Mouse (Mus musculus): ENCODE data around the gene Hepacam. TPM values are rescaled to one million over a fixed set of nuclear protein-coding genes. Genes with fewer than 3 reads are reported as not detected.

Hepacam gene
- 2.0 and 2.9 TPM in 2 replicates for polyA plus RNA-seq (2012; rRNA removed)

DNA sequence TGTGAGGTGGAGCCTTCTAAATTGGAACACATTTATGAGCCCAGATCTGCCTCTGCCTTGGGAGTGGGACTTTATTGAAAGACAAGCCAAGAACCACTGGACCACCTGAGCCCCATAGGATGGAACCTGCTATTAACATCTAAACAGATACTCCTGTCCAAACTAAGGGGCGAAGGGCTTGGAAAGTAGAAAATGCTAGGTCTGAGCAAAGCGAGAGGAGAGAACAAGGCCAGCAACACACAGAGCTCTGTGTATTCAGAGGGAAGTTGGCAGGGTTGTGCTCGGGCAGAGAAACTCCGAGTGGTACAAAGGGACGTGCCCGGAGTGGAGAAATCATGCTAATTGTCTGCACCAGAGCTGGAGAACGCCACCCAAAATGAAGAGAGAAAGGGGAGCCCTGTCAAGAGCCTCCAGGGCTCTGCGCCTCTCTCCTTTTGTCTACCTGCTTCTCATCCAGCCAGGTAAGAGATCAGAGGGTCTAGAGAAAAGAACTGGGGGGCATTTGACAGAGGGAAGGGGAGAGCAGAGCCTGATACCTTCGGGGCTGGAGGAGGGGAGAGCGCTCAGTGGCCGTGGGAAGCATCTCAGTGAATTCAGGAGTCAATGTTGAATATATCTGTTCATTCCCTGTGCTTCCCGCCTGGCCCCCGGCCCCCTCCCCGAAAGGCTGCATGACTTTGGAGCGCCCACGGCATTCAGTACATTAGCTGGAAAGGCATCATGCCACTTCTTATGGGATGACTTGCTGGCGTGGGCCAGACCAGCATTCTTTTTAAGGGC is at the start of gene Hepacam:
TSS of gene Hepacam (plus strand) at position 51 of the 780 bp plus-strand sequence.
- TF ChIP-seq CTCF (IDR thresholded peaks at IDR 0.05; ENCODE audit: insufficient read depth, low read length) (no peak), POLR2A (IDR thresholded peaks at IDR 0.05; ENCODE audit: borderline replicate concordance, extremely low read depth, low read depth, low read length) (no peak)
- Histone ChIP-seq H3K4me3 (replicated peaks; ENCODE audit: extremely low read depth, low read depth, low read length) (no peak within 1 kb of the TSS), H3K4me1 (ENCODE audit: control insufficient read depth, insufficient read depth, low read length) (peaks cover 9% of the 10 kb centered on the region)
- WGBS, result 81% methylated on average over 17 of the region's 17 CpGs
- DNase-seq, result no peak

DNA sequence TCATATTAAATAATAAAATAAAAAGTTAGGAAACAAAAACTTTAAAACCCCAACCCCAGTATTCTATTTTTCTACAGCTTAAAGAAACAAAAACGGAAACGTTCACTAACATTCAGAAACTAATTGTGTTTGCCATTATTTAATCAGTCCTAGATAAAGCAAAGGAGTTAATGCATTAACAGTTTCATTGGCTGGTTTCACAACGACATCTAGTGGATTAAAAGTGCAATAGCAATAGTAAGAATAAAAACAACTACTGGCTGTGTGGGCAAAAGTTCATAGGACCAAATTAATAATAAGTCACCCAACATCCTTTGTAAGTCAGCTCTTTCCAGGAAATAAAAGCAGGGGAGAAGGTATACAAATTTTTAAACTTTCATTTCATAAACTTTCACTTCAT is 37.7 kb upstream of the Hepacam start:
- TF ChIP-seq POLR2A (IDR thresholded peaks at IDR 0.05; ENCODE audit: borderline replicate concordance, extremely low read depth, low read depth, low read length), result no peak
- peak; percentile 48; the same call in 1 of the 2 replicates for TF ChIP-seq CTCF (IDR thresholded peaks at IDR 0.05; ENCODE audit: insufficient read depth, low read length)
- Histone ChIP-seq H3K4me3 (replicated peaks; ENCODE audit: extremely low read depth, low read depth, low read length) (no peak overlapping the region), H3K4me1 (ENCODE audit: control insufficient read depth, insufficient read depth, low read length) (no peaks in the 10 kb centered on the region)
- WGBS, result 34% methylated on average over 3 of the region's 3 CpGs
- no peak for DNase-seq

DNA sequence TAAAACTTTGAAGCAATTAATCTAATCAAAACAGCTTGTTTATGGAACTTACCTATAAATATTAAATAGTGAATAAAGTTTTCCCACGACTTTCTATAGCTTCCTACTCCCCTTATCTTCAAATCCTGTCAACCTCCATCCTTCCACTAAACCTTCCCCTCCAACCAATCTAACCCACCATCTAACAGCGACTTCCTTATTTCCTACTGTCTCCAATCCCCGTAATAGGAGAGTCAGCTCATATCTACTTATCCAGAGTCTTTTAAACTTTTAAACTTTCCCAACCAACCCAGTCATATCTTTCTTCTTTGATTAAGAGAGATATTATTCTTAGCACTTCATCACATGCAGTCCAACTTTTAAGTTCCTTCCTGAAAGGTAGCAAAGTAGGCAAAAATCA is 21.7 kb upstream of the Hepacam start:
- DNase-seq, result no peak
- WGBS, result 73% methylated on average over 3 of the region's 3 CpGs
- Histone ChIP-seq H3K4me3 (replicated peaks; ENCODE audit: extremely low read depth, low read depth, low read length) (no peak overlapping the region), H3K4me1 (ENCODE audit: control insufficient read depth, insufficient read depth, low read length) (peaks cover 6% of the 10 kb centered on the region)
- TF ChIP-seq POLR2A (IDR thresholded peaks at IDR 0.05; ENCODE audit: borderline replicate concordance, extremely low read depth, low read depth, low read length) (no peak), CTCF (IDR thresholded peaks at IDR 0.05; ENCODE audit: insufficient read depth, low read length) (no peak)

DNA sequence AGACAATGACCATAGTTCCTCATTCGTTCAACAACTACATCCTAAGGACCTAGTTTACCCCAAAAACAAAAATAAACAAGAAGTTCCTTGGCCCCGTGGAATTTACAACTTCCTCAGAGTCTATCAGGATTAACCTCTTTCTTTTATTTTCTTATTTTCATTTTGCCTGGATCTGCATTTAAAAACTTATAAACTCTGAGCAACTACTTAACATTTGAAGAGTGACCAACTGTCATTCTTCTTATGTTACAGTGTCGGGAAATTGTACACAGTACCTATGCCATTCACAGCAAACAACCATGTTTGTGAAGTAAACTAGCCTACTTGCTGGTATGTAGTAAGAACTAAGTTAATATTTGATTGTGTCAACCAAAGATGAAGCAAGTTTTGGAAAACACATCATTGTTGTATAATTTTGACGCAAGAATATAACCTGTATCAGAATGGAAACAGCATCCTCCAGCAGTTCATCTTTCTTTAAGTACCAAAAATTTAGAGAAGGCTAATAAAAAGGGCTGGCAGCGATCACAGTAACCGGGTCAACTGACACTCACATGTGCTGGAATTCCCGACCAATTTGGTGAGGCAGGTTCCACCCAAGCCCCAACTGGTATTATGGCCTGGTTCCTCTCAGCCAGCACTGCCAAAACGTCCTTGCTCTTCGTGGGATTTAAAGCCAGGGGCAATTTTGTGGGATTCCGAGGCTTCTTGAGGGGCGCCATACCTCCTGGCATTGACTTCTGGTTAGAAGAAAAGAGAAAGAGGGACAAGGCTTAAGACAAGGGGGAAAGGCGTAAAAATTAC is 19.8 kb upstream of the Hepacam start:
- H3K4me3 ChIP-seq (replicated peaks; ENCODE audit: extremely low read depth, low read depth, low read length), result peak overlapping the region; percentile 55
- WGBS, result 12% methylated on average over 12 of the region's 12 CpGs
- no peak for TF ChIP-seq CTCF (IDR thresholded peaks at IDR 0.05; ENCODE audit: insufficient read depth, low read length)
- TF ChIP-seq POLR2A (IDR thresholded peaks at IDR 0.05; ENCODE audit: borderline replicate concordance, extremely low read depth, low read depth, low read length), result no peak
- no peak for DNase-seq
- H3K4me1 ChIP-seq (ENCODE audit: control insufficient read depth, insufficient read depth, low read length), result peaks cover 6% of the 10 kb centered on the region

DNA sequence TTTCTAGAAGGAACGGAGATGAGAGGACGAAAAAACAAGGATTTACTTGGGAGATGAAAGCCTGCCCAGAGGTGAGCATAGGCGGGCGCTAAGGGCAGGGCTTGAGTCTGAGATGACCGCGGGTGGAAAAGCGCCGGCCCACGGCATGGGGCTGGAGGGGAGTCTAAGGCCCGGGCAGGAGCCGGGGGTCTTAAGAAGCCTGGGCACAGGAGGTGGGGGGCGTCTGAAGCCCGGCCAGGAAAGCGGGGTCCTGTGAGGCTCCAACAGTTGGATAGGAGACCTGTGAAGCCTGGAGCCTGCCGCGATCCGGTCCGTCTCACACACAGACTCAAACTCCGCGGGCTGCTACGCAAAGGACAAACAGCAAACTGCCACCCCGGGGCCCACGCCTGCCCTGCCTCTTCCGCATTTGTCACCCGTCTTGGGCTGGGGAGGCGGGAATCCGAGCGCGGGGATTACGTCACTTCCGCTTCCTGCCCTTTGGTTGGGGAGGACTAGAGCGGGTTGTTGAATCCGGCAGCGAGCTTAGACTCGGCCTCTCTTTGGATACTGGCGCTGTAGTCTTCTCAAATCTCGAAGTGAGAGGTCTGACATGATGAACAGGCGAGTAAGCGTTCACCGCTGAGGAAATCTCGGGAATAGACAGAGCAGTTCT is 19.0 kb upstream of the Hepacam start, which contains the start of gene Ccdc15:
TSS of gene Ccdc15 (minus strand) at position 445 of the 655 bp plus-strand sequence.
- peak; percentile 97 for DNase-seq
- WGBS, result under 1% methylated on average over 41 of the region's 41 CpGs
- peak within 1 kb of the TSS; percentile 77 for H3K4me3 ChIP-seq (replicated peaks; ENCODE audit: extremely low read depth, low read depth, low read length)
- H3K4me1 ChIP-seq (ENCODE audit: control insufficient read depth, insufficient read depth, low read length), result peaks cover 6% of the 10 kb centered on the region
- TF ChIP-seq CTCF (IDR thresholded peaks at IDR 0.05; ENCODE audit: insufficient read depth, low read length) (no peak), POLR2A (IDR thresholded peaks at IDR 0.05; ENCODE audit: borderline replicate concordance, extremely low read depth, low read depth, low read length) (peak; percentile 98)

DNA sequence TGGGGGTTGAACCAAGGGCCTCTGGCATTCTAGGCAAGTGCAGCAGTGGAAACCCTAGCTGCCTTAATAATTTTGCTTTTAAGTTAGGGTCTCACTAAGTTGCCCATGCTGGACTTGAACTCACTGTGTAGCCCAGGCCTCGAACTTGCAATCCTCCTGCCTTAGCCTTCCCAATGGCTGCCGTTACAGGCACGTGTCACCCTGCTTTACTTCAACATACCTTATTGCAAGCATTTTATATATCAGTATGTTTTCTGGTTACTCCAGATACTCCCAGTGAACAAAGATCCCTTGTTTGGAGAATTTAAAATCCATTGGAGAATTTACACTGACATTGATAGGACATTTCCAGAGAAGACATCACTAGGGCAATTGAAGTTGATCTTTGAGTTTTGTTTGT is 18.1 kb upstream of the Hepacam start:
- Histone ChIP-seq H3K4me3 (replicated peaks; ENCODE audit: extremely low read depth, low read depth, low read length) (no peak overlapping the region), H3K4me1 (ENCODE audit: control insufficient read depth, insufficient read depth, low read length) (peaks cover 6% of the 10 kb centered on the region)
- DNase-seq, result no peak
- TF ChIP-seq POLR2A (IDR thresholded peaks at IDR 0.05; ENCODE audit: borderline replicate concordance, extremely low read depth, low read depth, low read length), result no peak
- no peak for TF ChIP-seq CTCF (IDR thresholded peaks at IDR 0.05; ENCODE audit: insufficient read depth, low read length)
- WGBS, result 95% methylated on average over 3 of the region's 3 CpGs

DNA sequence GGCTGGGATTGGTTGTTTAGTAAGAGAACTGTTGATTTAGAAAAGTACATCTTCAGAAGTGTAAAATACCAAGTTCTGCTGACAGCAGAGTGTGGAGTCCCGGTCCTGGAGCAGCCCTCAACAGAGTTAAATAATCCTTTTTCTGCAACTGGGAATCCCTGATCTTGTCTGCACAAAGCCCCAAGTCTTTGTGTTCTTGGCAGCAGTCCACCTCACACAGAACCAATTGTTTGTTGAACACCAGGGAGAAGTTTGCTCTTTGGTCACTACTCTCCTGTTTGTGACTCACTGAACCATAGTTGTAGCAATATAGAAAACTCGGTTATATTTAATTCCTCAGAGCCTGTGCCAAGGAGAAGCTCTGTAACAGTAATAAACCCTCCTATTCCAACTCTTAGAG is 15.9 kb upstream of the Hepacam start:
- TF ChIP-seq POLR2A (IDR thresholded peaks at IDR 0.05; ENCODE audit: borderline replicate concordance, extremely low read depth, low read depth, low read length) (no peak), CTCF (IDR thresholded peaks at IDR 0.05; ENCODE audit: insufficient read depth, low read length) (no peak)
- 43% methylated on average over 2 of the region's 2 CpGs for WGBS
- Histone ChIP-seq H3K4me1 (ENCODE audit: control insufficient read depth, insufficient read depth, low read length) (peaks cover 6% of the 10 kb centered on the region), H3K4me3 (replicated peaks; ENCODE audit: extremely low read depth, low read depth, low read length) (no peak overlapping the region)
- DNase-seq, result no peak

DNA sequence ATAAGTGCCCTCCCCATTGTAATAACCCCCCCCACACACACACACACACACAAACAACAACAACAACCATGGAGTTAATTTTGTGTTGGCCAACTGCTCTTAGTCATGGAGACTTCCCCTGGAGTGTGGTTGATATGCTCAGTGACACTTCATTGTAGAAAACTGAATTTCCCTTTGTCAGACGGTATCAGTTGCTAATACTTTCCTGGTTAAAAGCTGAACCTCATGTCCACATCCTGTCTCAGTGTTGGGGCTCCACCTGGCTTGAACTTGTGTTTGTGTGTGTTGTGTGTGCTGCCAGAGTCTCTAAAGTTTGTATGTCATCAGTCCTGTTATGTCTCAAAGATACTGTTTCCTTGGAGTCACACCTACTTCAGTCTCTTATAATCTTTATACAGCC is 12.7 kb upstream of the Hepacam start:
- 43% methylated on average over 1 of the region's 1 CpGs for WGBS
- no peak overlapping the region for H3K4me3 ChIP-seq (replicated peaks; ENCODE audit: extremely low read depth, low read depth, low read length)
- TF ChIP-seq CTCF (IDR thresholded peaks at IDR 0.05; ENCODE audit: insufficient read depth, low read length) (no peak), POLR2A (IDR thresholded peaks at IDR 0.05; ENCODE audit: borderline replicate concordance, extremely low read depth, low read depth, low read length) (no peak)
- DNase-seq, result no peak
- 0 out of 2 replicates have a peak, but pooled peaks cover 4% of the 10 kb centered on the region for H3K4me1 ChIP-seq (ENCODE audit: control insufficient read depth, insufficient read depth, low read length)

DNA sequence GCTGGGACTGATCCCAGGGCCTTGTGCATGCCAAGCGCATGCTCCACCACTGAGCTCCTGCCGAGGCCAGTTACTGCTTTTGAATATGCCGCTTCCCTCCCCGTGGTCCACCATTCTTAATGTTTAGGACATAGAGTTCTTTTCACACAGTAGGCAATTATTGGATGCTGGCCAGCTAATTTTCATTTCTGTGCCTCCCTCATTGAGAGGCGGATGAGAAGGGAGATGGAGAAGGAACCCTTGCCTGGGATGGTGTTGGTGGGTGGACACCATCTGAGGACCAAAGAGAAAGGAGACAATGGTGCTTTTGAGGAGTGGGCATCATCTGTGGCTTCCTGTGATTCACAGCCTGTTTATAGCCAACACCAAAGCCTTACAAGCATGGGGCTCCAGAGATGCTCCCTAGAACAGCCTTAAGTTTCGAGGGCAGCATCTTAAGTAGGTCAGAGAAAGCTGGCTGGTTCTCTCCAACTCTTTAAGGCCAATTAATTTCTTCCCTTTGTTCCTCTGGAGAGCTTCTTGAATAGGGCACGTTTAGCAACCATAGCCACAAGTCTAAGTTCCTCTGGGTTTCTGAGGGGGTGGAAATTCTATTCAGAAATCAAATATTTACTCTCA is 8.3 kb upstream of the Hepacam start:
- TF ChIP-seq CTCF (IDR thresholded peaks at IDR 0.05; ENCODE audit: insufficient read depth, low read length) (no peak), POLR2A (IDR thresholded peaks at IDR 0.05; ENCODE audit: borderline replicate concordance, extremely low read depth, low read depth, low read length) (no peak)
- DNase-seq, result no peak
- WGBS, result 63% methylated on average over 7 of the region's 7 CpGs

More for the DNA sequence above, 8.3 kb upstream of the Hepacam start:
- Histone ChIP-seq H3K4me1 (ENCODE audit: control insufficient read depth, insufficient read depth, low read length) (peaks cover 7% of the 10 kb centered on the region), H3K4me3 (replicated peaks; ENCODE audit: extremely low read depth, low read depth, low read length) (no peak overlapping the region)

All from lung, adult 2 months (tissue).